Mouse (Mus musculus): ENCODE data around the gene Gm14391.

GRCm38 (mm10) chr2:175172123-175172522 is 34.6 kb downstream of the Gm14391 start:
- TF ChIP-seq CTCF (IDR thresholded peaks at IDR 0.05; ENCODE audit: low read depth, low read length) (no peak), POLR2A (IDR thresholded peaks at IDR 0.05; ENCODE audit: extremely low read depth, insufficient read depth, low read length) (no peak)

Measured in liver, adult 2 months (tissue).